Mouse (Mus musculus): ENCODE data around the gene Snu13. TPM values are rescaled to one million over a fixed set of nuclear protein-coding genes. Genes with fewer than 3 reads are reported as not detected.

Snu13 gene
- polyA plus RNA-seq, 1 experiment from 2014 or later, result 230 TPM

DNA sequence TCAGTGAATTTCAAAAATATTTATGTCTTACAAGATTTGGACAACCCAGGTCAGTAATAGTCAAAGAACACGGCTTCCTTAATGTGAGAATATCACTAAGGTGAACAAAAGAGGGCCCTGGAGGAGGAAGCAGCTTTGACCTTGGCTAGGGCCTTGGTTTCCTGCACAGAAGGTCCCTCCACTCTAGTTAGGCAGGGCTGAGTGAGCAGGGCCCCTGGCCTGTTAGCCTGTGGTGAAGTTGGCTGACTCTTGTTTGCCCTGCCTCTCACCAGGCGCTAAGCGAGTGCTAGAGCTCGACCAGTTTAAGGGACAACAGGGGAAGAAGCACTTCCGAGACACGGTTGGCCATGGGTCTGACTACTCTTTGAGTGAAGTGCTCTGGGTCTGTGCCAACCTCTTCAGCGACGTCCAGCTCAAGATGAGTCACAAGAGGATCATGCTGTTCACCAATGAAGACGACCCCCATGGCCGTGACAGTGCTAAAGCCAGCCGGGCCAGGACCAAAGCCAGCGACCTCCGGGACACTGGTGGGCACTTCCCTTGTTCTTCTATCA, 24.8 kb downstream of the Snu13 start:
- WGBS, result 87% methylated on average over 13 of the region's 13 CpGs
- Histone ChIP-seq H3K36me3 (peaks cover 74% of the 10 kb centered on the region), H3K27me3 (no peaks in the 10 kb centered on the region), H3K4me1 (replicated peaks) (0 out of 2 replicates have a peak, but pooled peaks cover 2% of the 10 kb centered on the region), H3K27ac (replicated peaks) (no peak overlapping the region), H3K4me2 (no peak overlapping the region), H3K9ac (no peak overlapping the region), H3K9me3 (no peaks in the 10 kb centered on the region), H3K4me3 (no peak overlapping the region)
- ATAC-seq (ENCODE audit: low read depth), result no peak

DNA sequence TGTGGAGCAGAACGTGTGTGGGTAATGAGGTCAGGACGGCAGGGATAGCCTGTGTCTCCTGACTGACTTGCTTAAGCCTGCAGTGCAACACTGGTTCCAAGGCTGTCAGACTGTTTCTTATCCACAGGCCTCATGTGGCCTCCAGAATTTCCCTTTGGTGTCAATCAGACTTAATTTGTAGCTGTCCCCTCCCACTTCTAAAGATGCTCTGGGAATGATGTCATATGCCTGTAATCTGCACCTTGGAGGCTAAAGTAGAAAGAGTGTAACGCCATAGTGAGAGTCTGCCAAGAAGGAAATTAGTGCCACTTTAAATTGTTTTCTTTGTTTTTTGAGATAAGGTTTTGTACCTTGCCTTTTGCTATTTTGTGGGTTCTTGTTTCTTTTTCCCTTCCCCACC, 28.1 kb downstream of the Snu13 start:
- peaks cover 42% of the 10 kb centered on the region for H3K36me3 ChIP-seq
- WGBS, result 90% methylated on average over 3 of the region's 3 CpGs
- H3K27ac ChIP-seq (replicated peaks), result no peak overlapping the region
- no peak overlapping the region for H3K4me2 ChIP-seq
- no peaks in the 10 kb centered on the region for H3K27me3 ChIP-seq
- H3K9me3 ChIP-seq, result no peaks in the 10 kb centered on the region
- H3K9ac ChIP-seq, result no peak overlapping the region
- peaks cover 24% of the 10 kb centered on the region for H3K4me1 ChIP-seq (replicated peaks)
- H3K4me3 ChIP-seq, result no peak overlapping the region
- no peak for ATAC-seq (ENCODE audit: low read depth)

DNA sequence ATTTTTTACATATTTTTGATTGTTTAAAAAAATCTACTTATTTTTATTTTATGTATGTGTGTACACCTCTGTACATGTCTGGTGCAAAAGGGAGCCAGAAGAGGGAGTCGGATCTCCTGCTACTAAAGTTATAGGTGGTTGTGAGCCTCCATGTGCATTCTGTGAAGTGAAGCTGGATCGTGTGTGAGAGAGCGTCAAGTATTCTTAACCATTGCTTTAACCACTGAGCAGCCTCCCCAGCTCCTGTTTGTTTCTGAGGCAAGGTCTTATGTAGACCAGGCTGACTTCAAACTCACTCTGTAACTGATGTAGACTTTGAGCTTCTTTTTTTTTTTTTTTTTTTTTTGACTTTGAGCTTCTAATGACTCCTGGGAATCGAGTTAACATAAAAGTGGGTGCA, 29.9 kb downstream of the Snu13 start:
- Histone ChIP-seq H3K4me3 (no peak overlapping the region), H3K9me3 (no peaks in the 10 kb centered on the region), H3K36me3 (peaks cover 24% of the 10 kb centered on the region), H3K27me3 (no peaks in the 10 kb centered on the region), H3K4me2 (no peak overlapping the region), H3K9ac (no peak overlapping the region), H3K27ac (replicated peaks) (no peak overlapping the region), H3K4me1 (replicated peaks) (peaks cover 36% of the 10 kb centered on the region)
- no peak for ATAC-seq (ENCODE audit: low read depth)
- WGBS, result 80% methylated on average over 4 of the region's 4 CpGs

DNA sequence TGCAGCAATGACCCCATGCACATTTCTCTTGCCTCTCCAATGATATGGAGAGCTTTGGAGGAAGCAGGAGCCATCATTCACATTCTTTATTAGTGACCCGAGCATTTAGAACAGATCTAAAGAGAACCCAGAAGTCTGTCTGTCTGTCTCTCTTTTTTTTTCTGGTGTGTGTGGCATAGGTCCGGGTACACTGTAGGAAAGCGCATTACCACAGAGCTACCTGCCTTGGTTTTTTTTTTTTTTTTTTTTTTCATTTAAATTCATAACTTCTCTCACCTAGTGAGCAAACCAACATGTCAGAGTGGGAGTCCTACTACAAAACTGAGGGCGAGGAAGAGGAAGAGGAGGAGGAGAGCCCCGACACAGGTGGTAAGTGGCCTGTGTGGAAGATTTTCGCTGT, 30.6 kb downstream of the Snu13 start:
- peak; percentile 2; the same call in 1 of the 2 replicates for ATAC-seq (ENCODE audit: low read depth)
- Histone ChIP-seq H3K4me2 (peak overlapping the region; percentile 92), H3K4me3 (peak overlapping the region; percentile 61), H3K36me3 (peaks cover 18% of the 10 kb centered on the region), H3K9me3 (no peaks in the 10 kb centered on the region), H3K9ac (peak overlapping the region; percentile 79), H3K27me3 (no peaks in the 10 kb centered on the region), H3K27ac (replicated peaks) (peak overlapping the region; percentile 76), H3K4me1 (replicated peaks) (peaks cover 36% of the 10 kb centered on the region)
- 26% methylated on average over 6 of the region's 6 CpGs for WGBS

DNA sequence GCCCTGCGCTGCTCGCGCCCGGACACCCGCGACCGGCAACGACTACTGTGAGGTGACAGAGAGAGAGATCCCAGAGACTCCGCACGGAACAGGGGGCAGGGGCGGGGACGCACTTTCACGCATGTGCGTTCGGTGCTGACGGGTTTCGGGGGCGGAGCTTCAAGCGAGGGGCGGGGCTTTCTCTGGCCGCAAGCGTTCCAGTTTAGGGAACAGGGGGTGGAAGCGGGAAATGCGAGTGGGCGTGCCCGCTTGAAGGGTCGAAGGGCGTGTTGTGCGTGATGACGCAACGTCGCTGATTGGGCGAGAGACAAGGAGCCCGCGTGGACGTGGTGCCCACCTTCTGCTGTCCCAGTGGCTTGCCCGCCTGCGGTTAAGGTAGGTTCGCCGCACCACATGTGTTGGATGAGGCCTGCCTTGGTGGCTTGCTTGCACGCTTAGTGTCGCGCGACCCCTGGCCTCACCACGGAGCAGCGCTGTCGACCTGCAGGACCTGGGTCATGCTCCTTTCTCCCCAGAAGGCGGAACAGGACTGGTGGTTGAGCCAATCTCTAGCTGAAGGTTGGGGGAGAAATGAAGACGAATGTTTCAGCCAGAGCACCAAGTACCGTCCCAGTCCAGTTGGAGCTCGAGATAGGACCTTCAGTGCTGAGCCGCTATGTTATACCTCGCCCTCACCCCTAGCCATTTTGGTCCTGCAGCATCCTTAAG, 31.1 kb downstream of the Snu13 start:
- Histone ChIP-seq H3K9ac (peak overlapping the region; percentile 82), H3K4me1 (replicated peaks) (peaks cover 36% of the 10 kb centered on the region), H3K27ac (replicated peaks) (peak overlapping the region; percentile 76), H3K27me3 (no peaks in the 10 kb centered on the region), H3K4me3 (peak overlapping the region; percentile 61), H3K4me2 (peak overlapping the region; percentile 92), H3K36me3 (peaks cover 13% of the 10 kb centered on the region), H3K9me3 (no peaks in the 10 kb centered on the region)
- under 1% methylated on average over 47 of the region's 53 CpGs for WGBS
- ATAC-seq (ENCODE audit: low read depth), result peak; percentile 96

DNA sequence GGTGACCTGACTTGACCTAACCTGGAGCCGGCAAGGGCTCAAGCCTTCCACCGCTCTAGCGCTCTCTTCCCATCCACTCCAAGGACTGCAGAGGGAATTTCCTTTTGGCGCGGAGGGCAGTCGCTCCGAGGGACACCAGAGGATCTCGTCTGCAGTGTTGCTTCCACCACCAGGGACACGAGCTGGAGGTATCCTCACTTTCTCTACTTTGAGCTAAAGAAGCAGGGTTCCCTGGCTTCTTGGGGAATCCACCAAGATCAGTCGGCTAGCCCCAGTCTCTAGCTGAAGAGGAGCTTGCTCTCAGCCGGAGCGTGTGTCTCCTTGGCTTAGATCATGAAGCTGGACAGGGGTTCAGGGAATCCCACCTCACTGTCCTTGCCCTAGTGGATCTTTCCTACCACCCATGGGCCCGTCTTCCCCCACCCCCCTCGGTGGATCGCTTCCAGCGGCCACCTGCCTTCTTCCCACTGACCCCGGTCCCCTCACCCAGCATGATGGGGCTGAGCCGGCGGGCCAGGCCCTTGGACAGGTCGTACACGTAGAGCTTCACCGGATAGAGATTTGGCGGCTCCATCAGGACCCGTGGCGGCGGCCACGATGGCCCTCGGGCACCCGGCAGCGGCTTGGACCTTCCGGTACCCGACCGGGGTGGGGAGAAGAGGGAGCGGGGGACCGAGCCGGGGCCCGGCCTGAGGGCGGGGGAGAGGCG, 31.9 kb downstream of the Snu13 start:
- Histone ChIP-seq H3K4me3 (peak overlapping the region; percentile 61), H3K9me3 (no peaks in the 10 kb centered on the region), H3K4me1 (replicated peaks) (peaks cover 36% of the 10 kb centered on the region), H3K27ac (replicated peaks) (peak overlapping the region; percentile 70), H3K4me2 (peak overlapping the region; percentile 92), H3K36me3 (peaks cover 13% of the 10 kb centered on the region), H3K27me3 (no peaks in the 10 kb centered on the region), H3K9ac (peak overlapping the region; percentile 82)
- WGBS, result under 1% methylated on average over 37 of the region's 39 CpGs
- peak; percentile 73; the same call in 1 of the 2 replicates for ATAC-seq (ENCODE audit: low read depth)

DNA sequence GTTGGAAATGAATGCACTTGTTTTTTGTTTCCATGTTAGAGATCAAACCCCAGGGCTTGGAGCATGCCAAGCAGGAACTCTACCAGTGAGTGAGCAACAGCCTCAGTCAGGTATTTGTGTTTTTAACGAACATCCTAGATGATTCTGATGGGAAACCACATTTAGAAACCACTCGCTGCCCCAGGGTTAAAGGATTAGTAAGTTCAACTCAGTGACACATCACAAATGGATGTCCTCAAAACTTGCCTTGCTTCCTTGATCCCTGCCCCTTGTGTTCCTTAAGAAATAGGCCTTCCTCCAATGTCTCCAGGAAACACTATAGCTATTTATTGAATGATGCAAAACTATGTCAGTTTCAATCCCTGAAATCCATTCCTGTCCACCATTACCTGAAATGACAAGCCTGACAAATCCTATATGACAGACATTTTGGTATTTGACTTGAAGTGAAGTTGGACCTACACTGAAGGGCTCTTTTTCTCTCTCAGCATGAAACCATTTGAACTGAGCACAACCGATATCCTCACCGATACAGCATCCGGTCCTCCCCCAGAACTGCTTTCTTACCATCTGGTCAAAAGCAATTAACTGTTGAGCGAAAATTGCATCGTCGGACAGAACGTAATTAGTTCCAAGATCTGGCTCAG, 32.5 kb downstream of the Snu13 start:
- H3K4me3 ChIP-seq, result peak overlapping the region; percentile 61
- H3K4me1 ChIP-seq (replicated peaks), result peaks cover 36% of the 10 kb centered on the region
- H3K9ac ChIP-seq, result peak overlapping the region; percentile 82
- no peaks in the 10 kb centered on the region for H3K9me3 ChIP-seq
- no peaks in the 10 kb centered on the region for H3K27me3 ChIP-seq
- peak overlapping the region; percentile 92 for H3K4me2 ChIP-seq
- 21% methylated on average over 9 of the region's 9 CpGs for WGBS
- peak overlapping the region; percentile 70 for H3K27ac ChIP-seq (replicated peaks)
- H3K36me3 ChIP-seq, result peaks cover 10% of the 10 kb centered on the region
- ATAC-seq (ENCODE audit: low read depth), result no peak

DNA sequence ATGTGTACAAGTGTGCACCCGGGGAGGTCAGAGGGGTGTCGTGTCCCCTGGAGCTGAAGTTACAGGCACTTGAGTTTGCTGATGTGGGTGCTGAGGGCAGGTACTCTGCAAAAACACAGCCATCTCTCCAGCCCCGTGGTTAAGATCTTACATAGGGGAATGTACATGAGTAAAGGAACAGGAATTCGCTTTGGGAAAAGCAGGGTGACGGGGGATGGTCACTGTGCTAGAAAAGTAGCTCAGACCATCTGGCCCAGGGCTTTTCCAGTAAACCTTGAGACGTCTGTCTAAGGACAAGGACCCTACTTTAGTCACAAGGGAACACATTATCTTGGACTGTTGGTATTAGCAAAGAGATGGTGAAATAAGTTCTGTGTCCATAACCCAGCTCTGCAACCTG, 35.5 kb downstream of the Snu13 start:
- no peak overlapping the region for H3K27ac ChIP-seq (replicated peaks)
- H3K27me3 ChIP-seq, result no peaks in the 10 kb centered on the region
- no peak overlapping the region for H3K4me3 ChIP-seq
- H3K36me3 ChIP-seq, result 0 out of 2 replicates have a peak, but pooled peaks cover 6% of the 10 kb centered on the region
- H3K4me2 ChIP-seq, result no peak overlapping the region
- no peak for ATAC-seq (ENCODE audit: low read depth)
- no peaks in the 10 kb centered on the region for H3K9me3 ChIP-seq
- H3K9ac ChIP-seq, result no peak overlapping the region
- WGBS, result 91% methylated on average over 6 of the region's 6 CpGs
- H3K4me1 ChIP-seq (replicated peaks), result peaks cover 29% of the 10 kb centered on the region

DNA sequence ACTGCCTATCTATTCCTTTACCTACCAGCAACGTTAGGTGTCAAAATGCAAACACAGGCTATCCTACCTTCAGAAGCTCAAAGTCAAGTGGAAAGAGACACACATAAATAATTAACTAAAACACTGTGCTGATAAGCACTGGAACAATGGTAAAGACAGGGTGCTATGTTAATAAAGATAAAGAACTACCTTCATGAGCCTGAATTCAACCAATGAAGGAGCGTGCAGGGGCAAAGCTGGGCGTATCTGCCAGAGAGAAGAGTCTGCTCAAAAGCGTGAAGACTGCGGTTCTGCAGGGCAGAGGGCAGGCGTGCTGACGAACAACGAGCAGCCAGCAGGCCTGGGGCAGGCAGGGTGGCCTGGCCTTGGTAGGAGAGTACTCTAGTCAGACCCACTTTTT, 43.1 kb downstream of the Snu13 start:
- H3K4me1 ChIP-seq (replicated peaks), result no peaks in the 10 kb centered on the region
- H3K4me2 ChIP-seq, result no peak overlapping the region
- peaks cover 50% of the 10 kb centered on the region for H3K36me3 ChIP-seq
- no peak for ATAC-seq (ENCODE audit: low read depth)
- no peak overlapping the region for H3K27ac ChIP-seq (replicated peaks)
- no peaks in the 10 kb centered on the region for H3K9me3 ChIP-seq
- H3K4me3 ChIP-seq, result no peak overlapping the region
- WGBS, result 92% methylated on average over 8 of the region's 8 CpGs
- no peak overlapping the region for H3K9ac ChIP-seq
- H3K27me3 ChIP-seq, result no peaks in the 10 kb centered on the region

DNA sequence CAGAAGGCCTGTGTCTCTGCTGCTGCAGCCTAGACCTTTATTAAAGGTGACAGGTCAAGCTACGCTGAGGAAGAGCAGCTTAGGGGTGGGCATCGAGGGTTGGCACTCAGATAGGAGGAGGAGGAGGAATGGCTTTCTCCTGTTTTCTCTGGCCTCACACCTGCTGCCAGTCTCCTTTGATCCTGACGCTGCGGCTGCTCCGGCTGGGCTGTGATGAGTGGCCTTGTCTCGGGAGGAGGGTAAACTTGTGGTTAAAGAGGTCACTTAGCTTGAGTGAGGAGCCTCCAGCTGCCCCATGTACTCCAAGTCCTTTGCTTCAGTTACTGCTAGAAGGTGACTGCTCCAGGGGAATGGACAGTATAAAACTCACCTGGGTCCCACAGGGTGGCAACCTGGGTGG, 53.4 kb downstream of the Snu13 start:
- Histone ChIP-seq H3K4me1 (replicated peaks) (peaks cover 4% of the 10 kb centered on the region; the same call in 1 of the 2 replicates), H3K27ac (replicated peaks) (no peak overlapping the region), H3K9ac (no peak overlapping the region), H3K27me3 (no peaks in the 10 kb centered on the region), H3K4me2 (no peak overlapping the region), H3K9me3 (no peaks in the 10 kb centered on the region), H3K4me3 (no peak overlapping the region), H3K36me3 (peaks cover 67% of the 10 kb centered on the region)
- 84% methylated on average over 6 of the region's 6 CpGs for WGBS
- no peak for ATAC-seq (ENCODE audit: low read depth)

DNA sequence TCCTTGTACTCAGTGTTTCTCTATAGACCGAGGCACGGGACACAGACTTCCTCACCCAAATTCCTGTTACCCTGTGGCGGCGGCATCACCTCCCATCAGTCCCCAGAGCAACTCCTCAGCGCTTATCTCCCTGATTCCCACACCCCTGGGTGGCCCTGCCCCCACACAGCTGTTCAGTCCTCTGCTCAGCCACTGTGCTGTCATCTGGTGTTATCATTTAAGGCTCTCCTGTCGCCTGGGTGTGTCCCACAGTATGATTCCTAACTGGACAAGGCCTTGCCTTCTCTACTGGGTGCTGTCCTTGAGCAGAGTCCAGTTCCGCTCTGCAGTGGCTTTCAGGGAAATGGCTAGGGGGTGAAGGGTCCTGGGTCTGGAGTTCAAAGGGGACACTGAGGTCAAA, 56.8 kb downstream of the Snu13 start:
- Histone ChIP-seq H3K4me1 (replicated peaks) (peaks cover 8% of the 10 kb centered on the region; the same call in 1 of the 2 replicates), H3K27ac (replicated peaks) (no peak overlapping the region), H3K4me2 (no peak overlapping the region), H3K9ac (no peak overlapping the region), H3K9me3 (no peaks in the 10 kb centered on the region), H3K4me3 (no peak overlapping the region), H3K36me3 (peaks cover 35% of the 10 kb centered on the region), H3K27me3 (no peaks in the 10 kb centered on the region)
- 58% methylated on average over 7 of the region's 7 CpGs for WGBS
- ATAC-seq (ENCODE audit: low read depth), result no peak
